Mouse (Mus musculus): Measurements from ENCODE around the gene Tyk2.

The Tyk2 gene

DNA sequence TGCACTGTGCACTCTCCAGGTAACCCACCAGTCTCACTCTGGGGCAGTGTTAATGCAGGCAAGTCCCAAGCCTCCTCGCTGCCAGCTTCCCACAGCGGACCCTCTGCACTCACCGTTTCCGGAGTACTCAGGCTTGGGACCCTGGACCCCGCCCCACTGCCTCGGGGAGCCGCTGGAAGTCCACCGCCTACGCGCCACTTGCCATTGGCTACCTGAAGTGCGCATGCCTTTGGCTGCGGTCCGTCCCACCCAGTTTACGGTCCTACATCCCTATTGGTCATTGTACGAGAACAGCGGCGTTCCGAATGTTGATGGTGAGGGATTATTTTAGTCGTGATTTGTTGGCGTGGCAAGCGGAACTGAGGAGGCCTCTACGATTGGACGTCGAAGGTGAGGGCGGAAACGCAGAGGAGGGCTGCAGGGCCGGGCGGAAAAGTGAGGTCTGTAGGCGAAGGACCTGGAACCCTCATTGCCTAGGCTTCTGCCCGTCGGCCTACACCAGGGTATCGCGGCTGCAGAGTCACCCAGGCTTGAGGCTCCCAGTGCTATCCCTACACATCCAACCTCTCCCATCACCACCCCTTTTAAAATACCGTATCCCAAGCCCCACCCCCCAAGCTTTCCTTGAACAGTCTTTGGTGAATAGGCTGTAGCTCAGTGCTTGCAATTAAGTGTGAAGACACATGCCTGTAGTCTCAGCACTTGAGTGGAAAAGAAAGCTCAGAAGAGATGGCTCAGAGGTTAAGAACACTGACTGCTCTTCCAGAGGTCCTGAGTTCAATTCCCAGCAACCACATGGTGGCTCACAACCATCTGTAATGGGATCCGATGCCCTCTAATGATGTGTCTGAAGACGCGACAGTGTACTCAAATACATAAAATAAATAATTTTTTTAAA, at the start of gene Tyk2:
Gene Tyk2 (minus strand): TSS at position 185 of the 898 bp plus-strand sequence.
- DNase-seq = peak; percentile 94

DNA sequence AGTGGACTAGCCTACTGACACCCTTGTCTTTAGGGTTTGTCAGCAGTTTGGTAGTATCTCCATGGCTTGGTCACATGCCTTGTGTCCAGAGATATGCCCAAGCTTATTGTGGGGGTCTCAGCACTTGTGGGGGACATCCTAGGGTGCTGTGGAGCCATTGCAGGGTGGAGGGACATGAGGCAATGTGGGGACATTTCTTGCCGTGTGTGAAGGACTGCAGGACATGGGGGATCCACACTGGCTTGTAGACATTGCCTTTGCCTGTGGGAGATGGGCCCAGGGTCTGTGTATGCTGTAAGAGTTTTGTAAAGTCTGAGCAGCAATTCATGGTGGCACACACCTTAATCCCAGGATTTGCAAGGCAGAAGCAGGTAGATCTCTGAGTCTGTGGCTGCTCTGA, 49.8 kb upstream of the Tyk2 start:
- no peak for DNase-seq

DNA sequence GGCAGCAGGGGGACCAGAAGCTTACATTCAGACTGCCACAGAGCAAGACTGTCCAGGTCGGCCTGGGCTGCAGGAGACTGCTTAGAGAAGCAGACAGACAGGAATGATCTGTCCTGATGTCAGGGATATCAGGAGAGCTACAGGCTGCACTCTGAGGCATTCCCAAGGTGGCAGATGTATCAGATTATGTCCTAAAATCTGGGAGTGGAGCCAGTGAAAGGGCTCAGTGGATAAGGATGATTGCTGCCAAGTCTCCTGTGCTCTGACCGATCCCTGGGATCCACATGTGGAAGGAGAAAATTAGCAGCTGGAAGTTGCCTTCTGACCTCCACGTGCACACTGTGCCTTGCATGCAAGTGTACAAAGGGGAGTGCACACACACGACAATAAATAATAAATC, 49.4 kb upstream of the Tyk2 start:
- no peak for DNase-seq

DNA sequence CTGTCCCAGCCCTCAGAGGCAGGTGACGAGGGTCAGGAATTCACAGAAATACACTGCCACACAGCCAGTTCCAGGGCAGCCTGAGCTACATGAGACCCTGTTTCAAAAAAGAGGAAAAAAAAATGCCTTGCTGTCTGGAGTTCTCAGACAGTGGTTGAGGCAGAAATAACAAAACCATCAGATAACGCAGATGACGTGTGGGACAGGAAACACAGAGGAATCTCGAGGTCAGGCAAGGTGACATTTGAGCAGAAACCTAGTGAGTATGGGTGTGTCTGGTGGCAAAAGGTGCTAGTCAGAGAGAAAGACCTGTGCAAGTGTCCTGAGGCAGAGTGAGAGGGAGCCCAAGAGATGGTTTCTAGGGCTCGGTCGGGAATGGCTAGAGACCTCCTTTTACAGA, 41.3 kb upstream of the Tyk2 start:
- DNase-seq = no peak

DNA sequence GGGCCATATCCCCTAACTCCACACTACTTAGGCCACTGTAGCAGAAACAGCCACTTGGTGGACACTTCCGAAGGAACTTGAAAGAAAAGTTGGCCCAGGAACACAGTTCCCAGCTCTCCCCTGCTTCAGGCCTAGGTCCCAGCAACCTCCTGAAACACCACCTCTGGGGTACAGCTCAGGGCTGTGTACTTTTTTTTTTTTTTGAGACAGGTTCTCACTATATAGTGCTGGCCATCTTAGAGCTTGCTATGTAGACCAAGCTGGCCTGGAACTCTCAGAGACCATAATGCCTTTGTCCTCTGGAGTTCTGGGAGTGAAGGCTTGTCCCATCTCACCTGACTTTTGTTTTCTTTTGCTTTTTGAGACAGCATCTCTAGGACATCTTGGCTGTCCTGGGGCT, 38.1 kb upstream of the Tyk2 start:
- no peak for DNase-seq

GRCm38 (mm10) chr9:21168161-21169123, 37.4 kb upstream of the Tyk2 start:
- DNase-seq = peak; percentile 42

- no peak for DNase-seq
Measured at GRCm38 (mm10) chr9:21167140-21168097, 36.4 kb upstream of the Tyk2 start.

- DNase-seq = no peak
Measured at GRCm38 (mm10) chr9:21166516-21166915, 35.5 kb upstream of the Tyk2 start.

DNA sequence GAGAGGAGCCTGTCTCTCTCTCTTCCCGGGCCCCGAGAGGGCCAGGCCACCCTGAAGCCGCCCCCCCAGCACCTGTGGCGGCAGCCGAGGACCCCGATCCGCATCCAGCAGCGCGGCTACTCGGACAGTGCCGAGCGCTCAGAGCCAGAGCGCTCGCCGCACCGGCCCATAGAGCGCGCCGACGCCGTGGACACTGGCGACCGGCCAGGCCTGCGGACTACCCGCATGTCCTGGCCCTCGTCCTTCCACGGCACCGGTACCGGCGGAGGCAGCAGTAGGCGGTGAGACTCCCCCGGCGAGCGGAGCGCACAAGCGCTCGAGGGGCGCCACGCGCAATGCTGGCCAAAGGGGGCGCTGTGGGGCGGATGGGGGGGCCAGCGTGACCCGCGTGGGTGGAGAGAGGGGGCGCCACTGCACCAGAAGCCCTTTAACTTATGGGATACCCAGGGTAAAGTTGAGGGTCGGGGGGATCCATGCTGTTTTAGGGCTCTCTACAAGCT, 35.0 kb upstream of the Tyk2 start:
- no peak for DNase-seq

DNA sequence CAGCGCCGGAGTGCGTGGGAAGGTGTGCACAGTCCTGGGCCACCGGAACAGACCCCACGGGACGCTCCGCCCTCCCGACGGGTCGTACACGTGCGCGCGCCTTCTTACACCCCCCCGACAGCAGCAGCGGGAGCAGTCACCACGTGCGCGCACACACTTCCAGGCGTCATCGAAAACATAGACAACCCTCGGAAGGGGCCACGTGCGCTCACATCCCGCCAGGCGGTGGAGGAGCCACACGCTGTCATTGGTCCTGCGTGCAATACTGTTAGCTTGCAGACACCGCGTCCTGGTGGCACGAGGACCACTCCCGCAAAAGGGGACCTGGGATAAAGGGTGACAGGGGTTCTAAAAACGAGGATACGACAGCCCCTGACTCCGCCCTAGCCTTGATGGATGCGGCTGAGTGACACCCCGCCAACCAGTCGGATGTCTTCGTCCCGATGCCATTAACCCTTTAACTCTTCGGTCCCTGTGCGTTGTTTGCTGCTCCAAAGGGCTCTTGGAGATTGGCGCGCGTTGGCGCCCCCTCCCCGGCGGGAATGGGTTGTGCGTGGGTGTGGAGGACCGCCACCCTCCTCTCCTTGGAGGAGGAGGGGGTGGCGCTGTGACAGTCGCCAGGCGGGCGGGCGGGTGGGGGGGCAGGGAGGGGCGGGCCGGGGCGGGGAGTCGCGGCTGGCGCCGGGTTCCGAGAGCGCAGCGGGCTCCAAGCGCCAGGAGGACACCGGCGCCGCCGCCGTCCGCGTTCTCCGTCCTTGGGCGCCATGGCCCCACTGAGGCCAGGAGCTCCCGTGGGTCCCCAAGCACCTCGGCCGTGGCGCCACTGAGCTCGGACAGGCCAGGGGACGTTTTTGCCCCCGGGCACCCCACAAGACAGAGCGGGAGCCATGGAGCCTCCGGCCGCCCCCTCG, 34.3 kb upstream of the Tyk2 start, which contains the start of gene Pde4a:
Gene Pde4a (plus strand): TSS at position 674 of the 911 bp plus-strand sequence.
- DNase-seq = no peak

GRCm38 (mm10) chr9:21164072-21164471, 33.0 kb upstream of the Tyk2 start:
- DNase-seq = no peak

DNA sequence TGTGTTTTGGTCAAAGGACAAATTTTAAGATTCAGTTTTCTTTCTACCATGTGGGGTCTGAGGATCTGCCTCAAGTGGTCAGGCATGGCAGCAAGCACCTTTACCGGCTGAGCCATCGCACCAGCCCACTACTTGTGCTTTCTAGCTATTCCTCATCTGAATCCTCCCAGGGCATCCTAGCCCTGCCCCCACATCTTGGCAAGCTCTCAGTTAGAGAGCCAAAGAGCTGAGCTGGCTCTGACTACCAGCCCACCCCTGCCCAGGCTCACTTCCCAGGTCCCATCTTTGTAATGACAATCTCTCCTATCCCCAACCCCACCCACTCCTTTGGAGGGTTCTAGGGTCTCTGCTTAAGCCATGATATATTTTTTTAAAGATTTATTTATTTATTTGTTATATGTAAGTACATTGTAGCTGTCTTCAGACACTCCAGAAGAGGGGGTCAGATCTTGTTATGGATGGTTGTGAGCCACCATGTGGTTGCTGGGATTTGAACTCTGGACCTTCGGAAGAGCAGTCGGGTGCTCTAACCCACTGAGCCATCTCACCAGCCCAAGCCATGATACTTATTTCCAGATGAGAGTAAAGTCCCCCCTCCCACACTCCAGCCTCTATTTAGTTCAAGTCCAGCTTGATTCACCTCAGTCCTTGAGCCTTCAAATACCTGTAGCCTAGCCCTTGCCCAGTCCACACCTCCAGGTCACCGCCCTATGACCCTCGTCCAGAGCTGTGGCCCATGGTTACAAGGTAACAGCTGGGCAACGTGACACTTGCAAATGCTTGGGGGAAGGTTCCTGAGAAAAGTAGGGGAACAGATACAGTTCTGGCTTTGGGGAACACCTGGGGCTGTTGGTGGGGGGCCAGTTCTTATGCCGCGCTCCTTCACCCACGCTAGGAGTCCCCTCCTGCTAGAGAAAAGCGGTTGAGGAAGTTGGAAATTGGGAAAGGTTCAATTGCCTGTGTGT, 32.3 kb upstream of the Tyk2 start:
- peak; percentile 34 for DNase-seq

GRCm38 (mm10) chr9:21161209-21161909, 30.3 kb upstream of the Tyk2 start:
- peak; percentile 87 for DNase-seq

DNA sequence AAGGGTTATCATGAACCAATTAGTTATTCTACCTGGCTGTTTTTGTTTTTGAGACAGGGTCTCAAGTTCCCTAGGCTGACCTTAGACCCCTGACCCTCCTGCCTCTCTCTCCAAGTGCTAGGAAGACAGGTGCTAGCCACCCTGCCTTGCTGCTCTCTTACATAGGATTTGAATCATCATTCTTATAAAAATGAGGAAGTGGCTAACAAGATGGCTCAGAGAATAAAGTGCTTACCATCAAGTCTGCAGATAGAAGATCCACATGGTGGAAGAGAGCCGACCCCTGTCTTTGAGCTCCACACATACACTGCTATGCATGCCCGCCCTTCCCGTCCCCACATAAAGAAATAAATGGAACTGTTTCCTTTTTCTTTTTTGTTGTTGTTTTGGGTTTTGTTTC, 23.7 kb upstream of the Tyk2 start:
- DNase-seq = no peak

DNA sequence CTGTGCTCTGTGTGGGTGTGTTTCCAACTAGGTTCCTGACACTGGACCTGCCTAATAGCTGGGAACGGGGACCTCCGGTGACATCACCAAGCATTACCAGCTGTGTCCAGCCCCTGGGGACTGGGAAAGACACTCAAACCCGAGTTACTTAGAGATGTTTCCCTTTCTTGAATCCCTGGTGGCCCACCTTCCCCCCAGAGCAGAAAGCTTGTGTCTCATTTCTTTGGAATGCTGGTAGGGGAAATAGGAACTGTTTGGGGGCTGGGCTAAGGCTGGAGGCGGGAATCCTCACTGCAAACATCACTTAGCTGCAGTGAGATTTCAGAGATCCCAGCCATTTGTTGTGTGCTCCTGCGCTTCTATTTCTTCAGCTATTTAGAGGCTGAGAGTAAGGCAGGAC, 22.8 kb upstream of the Tyk2 start:
- no peak for DNase-seq

- DNase-seq = peak; percentile 28
Measured at GRCm38 (mm10) chr9:21153331-21153730, 22.3 kb upstream of the Tyk2 start.

GRCm38 (mm10) chr9:21152715-21153114, 21.7 kb upstream of the Tyk2 start:
- DNase-seq = peak; percentile 19

DNA sequence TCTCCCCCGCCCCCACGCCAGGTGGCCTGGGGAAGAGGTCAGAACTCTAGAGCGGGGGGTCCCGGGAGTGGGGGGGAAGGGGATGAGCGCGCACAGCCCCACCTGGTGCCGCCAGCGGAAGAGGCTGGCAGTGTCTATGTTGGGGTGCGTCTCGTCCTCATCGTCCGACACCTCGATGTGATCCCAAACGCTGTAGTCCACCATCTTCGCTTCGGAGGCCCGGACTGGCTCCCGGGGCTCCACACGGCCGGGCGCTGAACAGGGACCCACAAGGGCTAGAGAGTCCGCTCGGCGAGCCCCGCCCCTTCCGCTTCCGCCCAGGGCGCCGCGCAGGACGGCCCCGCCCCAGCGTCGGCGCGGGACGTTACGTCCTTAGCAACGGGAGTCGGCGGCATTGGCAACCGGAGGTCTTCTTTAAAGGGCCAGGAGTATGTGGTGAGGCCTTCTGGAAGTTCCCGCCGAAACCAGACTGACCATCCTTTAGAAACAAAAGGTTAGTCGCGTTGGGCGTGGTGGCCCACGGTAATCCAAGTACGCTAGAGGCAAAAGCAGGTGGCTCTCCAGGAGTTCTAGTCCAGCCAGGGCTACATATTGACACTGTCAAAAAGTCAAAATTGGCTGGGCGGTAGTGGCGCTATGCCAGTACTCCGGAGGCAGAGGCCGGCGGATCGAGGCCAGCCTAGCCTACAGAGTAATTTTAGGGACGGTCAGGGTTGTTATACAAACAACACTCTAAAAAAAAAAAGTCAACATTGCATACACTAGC, 18.8 kb upstream of the Tyk2 start, which contains the start of gene Cdc37:
Gene Cdc37 (minus strand): TSS at position 329 of the 766 bp plus-strand sequence.
- peak; percentile 94 for DNase-seq
